Comparison of ENCODE assay signal across 19 mouse cellular contexts in genomic region chr1:71723039-71723397, GRCm38 (mm10).
DNase-seq lines count a peak whose midpoint lies in the region; ATAC-seq and TF ChIP-seq lines count a peak whose summit lies in the region.
"Had no signal": no experiment of that assay in that cellular context is flagged by ENCODE, and none has a peak within 500 bp of the region (broad histone marks: within the 10 kb centered on the region; RNA-seq: fewer than 3 reads in every experiment).

No protein-coding gene starts in this region.

- DNase-seq in forebrain, embryonic 10.5 days (ENCODE audit: extremely low spot score, low spot score): no peak
- DNase-seq in liver, postnatal 0 days: no peak
- DNase-seq in left cerebral cortex, adult 9 months (ENCODE audit: low spot score in 2 of 2): no peak
- DNase-seq in thymus, adult 2 months: no peak
- DNase-seq: adrenal gland, postnatal 10 days; cerebellum, adult 11 months; cerebellum, adult 8-10 months; cerebellum, postnatal 14 days; gastrocnemius, postnatal 25 days; heart, adult 11 months; heart, postnatal 10 days; heart, postnatal 4 days had no signal

- TF ChIP-seq POLR2A in thymus, adult 2 months (IDR thresholded peaks at IDR 0.05; ENCODE audit: control insufficient read depth, extremely low read depth, insufficient read depth, low read length, poor library complexity): no peak

- no peaks in the 10 kb centered on the region for H3K36me3 ChIP-seq in forebrain, embryonic 15.5 days
- H3K36me3 ChIP-seq in forebrain, embryonic 10.5 days (replicated peaks): no peaks in the 10 kb centered on the region
- no peaks in the 10 kb centered on the region for H3K36me3 ChIP-seq in midbrain, embryonic 15.5 days (replicated peaks)
- H3K36me3 ChIP-seq in midbrain, embryonic 13.5 days: no peaks in the 10 kb centered on the region
- no peaks in the 10 kb centered on the region for H3K36me3 ChIP-seq in liver, postnatal 0 days (replicated peaks; ENCODE audit: insufficient read depth, low read length)
- H3K36me3 ChIP-seq in heart, embryonic 11.5 days (ENCODE audit: control insufficient read depth, insufficient read depth, low read length): no peaks in the 10 kb centered on the region
- H3K36me3 ChIP-seq in thymus, adult 2 months (ENCODE audit: control insufficient read depth, insufficient read depth, low read length): no peaks in the 10 kb centered on the region
- H3K36me3 ChIP-seq: embryonic facial prominence, embryonic 12.5 days; hindbrain, embryonic 12.5 days had no signal

- H3K27ac ChIP-seq in forebrain, embryonic 15.5 days (replicated peaks): 0 out of 2 replicates have a peak overlapping the region, but pooled peaks have one; percentile 37
- no peak overlapping the region for H3K27ac ChIP-seq in forebrain, embryonic 10.5 days
- no peak overlapping the region for H3K27ac ChIP-seq in midbrain, embryonic 15.5 days
- no peak overlapping the region for H3K27ac ChIP-seq in midbrain, embryonic 13.5 days
- H3K27ac ChIP-seq in liver, postnatal 0 days (ENCODE audit: low read depth): peak overlapping the region; percentile 95
- no peak overlapping the region for H3K27ac ChIP-seq in heart, embryonic 11.5 days (ENCODE audit: low read depth, low read length)
- H3K27ac ChIP-seq in thymus, adult 2 months (ENCODE audit: control insufficient read depth, insufficient read depth, low read length): no peak overlapping the region
- H3K27ac ChIP-seq: embryonic facial prominence, embryonic 12.5 days; hindbrain, embryonic 12.5 days had no signal

- WGBS in forebrain, embryonic 15.5 days: 59% methylated on average over 2 of the region's 2 CpGs
- 87% methylated on average over 2 of the region's 2 CpGs for WGBS in forebrain, embryonic 10.5 days
- 64% methylated on average over 2 of the region's 2 CpGs for WGBS in midbrain, embryonic 15.5 days
- 78% methylated on average over 2 of the region's 2 CpGs for WGBS in midbrain, embryonic 13.5 days
- 34% methylated on average over 2 of the region's 2 CpGs for WGBS in liver, postnatal 0 days (ENCODE audit: insufficient replicate concordance)
- WGBS in heart, embryonic 11.5 days (ENCODE audit: insufficient replicate concordance): 58% methylated on average over 2 of the region's 2 CpGs
- WGBS in thymus, adult 2 months: 52% methylated on average over 2 of the region's 2 CpGs

- ATAC-seq in forebrain, embryonic 15.5 days (replicated peaks): no peak
- ATAC-seq in midbrain, embryonic 15.5 days (replicated peaks): 0 out of 2 replicates have a peak, but pooled peaks have one; percentile 9
- no peak for ATAC-seq in midbrain, embryonic 13.5 days
- ATAC-seq in liver, postnatal 0 days: peak; percentile 9; the same call in 1 of the 2 replicates
- ATAC-seq in heart, embryonic 11.5 days (replicated peaks; ENCODE audit: insufficient number of reproducible peaks, low FRiP score, low TSS enrichment): no peak
- ATAC-seq: hindbrain, embryonic 16.5 days had no signal

- H3K4me1 ChIP-seq in forebrain, embryonic 15.5 days: no peaks in the 10 kb centered on the region
- H3K4me1 ChIP-seq in forebrain, embryonic 10.5 days: no peaks in the 10 kb centered on the region
- H3K4me1 ChIP-seq in midbrain, embryonic 15.5 days: no peaks in the 10 kb centered on the region
- H3K4me1 ChIP-seq in midbrain, embryonic 13.5 days (replicated peaks): no peaks in the 10 kb centered on the region; the same call in 1 of the 2 replicates
- peaks cover 15% of the 10 kb centered on the region for H3K4me1 ChIP-seq in liver, postnatal 0 days (ENCODE audit: insufficient read depth)
- H3K4me1 ChIP-seq in heart, embryonic 11.5 days (ENCODE audit: control insufficient read depth, insufficient read depth, low read length): 0 out of 2 replicates have a peak, but pooled peaks cover 2% of the 10 kb centered on the region
- H3K4me1 ChIP-seq in thymus, adult 2 months (replicated peaks; ENCODE audit: control insufficient read depth, insufficient read depth, low read length): no peaks in the 10 kb centered on the region
- H3K4me1 ChIP-seq: embryonic facial prominence, embryonic 12.5 days; hindbrain, embryonic 12.5 days had no signal

- no peak overlapping the region for H3K9ac ChIP-seq in forebrain, embryonic 15.5 days (replicated peaks)
- no peak overlapping the region for H3K9ac ChIP-seq in midbrain, embryonic 15.5 days
- H3K9ac ChIP-seq in midbrain, embryonic 13.5 days (replicated peaks): no peak overlapping the region
- H3K9ac ChIP-seq in liver, postnatal 0 days (replicated peaks): no peak overlapping the region; the same call in 1 of the 2 replicates
- no peak overlapping the region for H3K9ac ChIP-seq in heart, embryonic 11.5 days (ENCODE audit: low read depth, low read length)
- H3K9ac ChIP-seq: embryonic facial prominence, embryonic 12.5 days; hindbrain, embryonic 12.5 days had no signal

- no peak overlapping the region for H3K4me3 ChIP-seq in forebrain, embryonic 15.5 days
- no peak overlapping the region for H3K4me3 ChIP-seq in forebrain, embryonic 10.5 days
- H3K4me3 ChIP-seq in midbrain, embryonic 15.5 days: no peak overlapping the region
- H3K4me3 ChIP-seq in midbrain, embryonic 13.5 days (replicated peaks): no peak overlapping the region
- H3K4me3 ChIP-seq in liver, postnatal 0 days (ENCODE audit: low read depth, low read length): no peak overlapping the region
- no peak overlapping the region for H3K4me3 ChIP-seq in heart, embryonic 11.5 days (ENCODE audit: low read depth, low read length)
- no peak overlapping the region for H3K4me3 ChIP-seq in thymus, adult 2 months (ENCODE audit: control insufficient read depth, insufficient read depth, low read length)
- H3K4me3 ChIP-seq: embryonic facial prominence, embryonic 12.5 days; hindbrain, embryonic 12.5 days had no signal

- no peaks in the 10 kb centered on the region for H3K9me3 ChIP-seq in forebrain, embryonic 15.5 days
- no peaks in the 10 kb centered on the region for H3K9me3 ChIP-seq in forebrain, embryonic 10.5 days
- H3K9me3 ChIP-seq in midbrain, embryonic 15.5 days: no peaks in the 10 kb centered on the region
- H3K9me3 ChIP-seq in midbrain, embryonic 13.5 days: no peaks in the 10 kb centered on the region
- no peaks in the 10 kb centered on the region for H3K9me3 ChIP-seq in liver, postnatal 0 days (ENCODE audit: low read length)
- no peaks in the 10 kb centered on the region for H3K9me3 ChIP-seq in heart, embryonic 11.5 days (replicated peaks; ENCODE audit: control insufficient read depth, low read length)
- H3K9me3 ChIP-seq: embryonic facial prominence, embryonic 12.5 days; hindbrain, embryonic 12.5 days had no signal

- TF ChIP-seq EP300 in liver, postnatal 0 days (IDR thresholded peaks at IDR 0.05; ENCODE audit: low read depth): no peak

- no peak for TF ChIP-seq CTCF in liver, postnatal 0 days (IDR thresholded peaks at IDR 0.05; ENCODE audit: low read depth)
- no peak for TF ChIP-seq CTCF in thymus, adult 2 months (IDR thresholded peaks at IDR 0.05; ENCODE audit: borderline replicate concordance, control insufficient read depth, extremely low read depth, insufficient read depth, low read length, poor library complexity)

- no peak overlapping the region for H3K4me2 ChIP-seq in forebrain, embryonic 15.5 days (replicated peaks)
- no peak overlapping the region for H3K4me2 ChIP-seq in midbrain, embryonic 15.5 days
- no peak overlapping the region for H3K4me2 ChIP-seq in midbrain, embryonic 13.5 days (replicated peaks)
- H3K4me2 ChIP-seq in liver, postnatal 0 days (ENCODE audit: low read depth, low read length): 0 out of 2 replicates have a peak overlapping the region, but pooled peaks have one; percentile 29
- no peak overlapping the region for H3K4me2 ChIP-seq in heart, embryonic 11.5 days
- H3K4me2 ChIP-seq: embryonic facial prominence, embryonic 12.5 days; hindbrain, embryonic 12.5 days had no signal

- no peaks in the 10 kb centered on the region for H3K27me3 ChIP-seq in forebrain, embryonic 15.5 days
- no peaks in the 10 kb centered on the region for H3K27me3 ChIP-seq in forebrain, embryonic 10.5 days (ENCODE audit: poor library complexity, severe bottlenecking)
- H3K27me3 ChIP-seq in midbrain, embryonic 15.5 days (replicated peaks): no peaks in the 10 kb centered on the region
- no peaks in the 10 kb centered on the region for H3K27me3 ChIP-seq in midbrain, embryonic 13.5 days
- no peaks in the 10 kb centered on the region for H3K27me3 ChIP-seq in liver, postnatal 0 days (ENCODE audit: insufficient read depth, low read length)
- H3K27me3 ChIP-seq in heart, embryonic 11.5 days (ENCODE audit: control insufficient read depth, insufficient read depth, low read length): no peaks in the 10 kb centered on the region
- H3K27me3 ChIP-seq in thymus, adult 2 months (ENCODE audit: control insufficient read depth, insufficient read depth, low read length): no peaks in the 10 kb centered on the region
- H3K27me3 ChIP-seq: embryonic facial prominence, embryonic 12.5 days; hindbrain, embryonic 12.5 days had no signal

Comparison
In these comparisons a context has a peak if more than half of its experiments do, and no peak if none do; other contexts are left out.
1. ATAC-seq: peak in midbrain, embryonic 15.5 days (single experiment) and liver, postnatal 0 days (single experiment); none in forebrain, embryonic 15.5 days (single experiment), midbrain, embryonic 13.5 days (single experiment) and heart, embryonic 11.5 days (single experiment).
2. H3K27ac ChIP-seq: peak in forebrain, embryonic 15.5 days (single experiment) and liver, postnatal 0 days (single experiment); none in forebrain, embryonic 10.5 days (single experiment), midbrain, embryonic 15.5 days (single experiment), midbrain, embryonic 13.5 days (single experiment), heart, embryonic 11.5 days (single experiment) and thymus, adult 2 months (single experiment).